Mouse (Mus musculus): ENCODE data around the gene Lefty1. TPM values are rescaled to one million over a fixed set of nuclear protein-coding genes. Genes with fewer than 3 reads are reported as not detected.

The Lefty1 gene
- polyA plus RNA-seq, 2 experiments, result 4.9 to 9.5 TPM

GRCm38 (mm10) chr1:180905307-180905706 lies 29.5 kb upstream of the Lefty1 start:
- Histone ChIP-seq H3K27me3 (ENCODE audit: control insufficient read depth, insufficient read depth, low read length) (no peaks in the 10 kb centered on the region), H3K4me3 (ENCODE audit: insufficient read depth in 1 of 2, low read depth in 2 of 2, low read length in 2 of 2) (peak overlapping the region; percentile 94 to 97), H3K4me1 (replicated peaks; ENCODE audit: control insufficient read depth in 2 of 2, insufficient read depth in 2 of 2, low read length in 1 of 2) (peaks cover 36 to 39% of the 10 kb centered on the region in 2 experiments), H3K36me3 (replicated peaks; ENCODE audit: control insufficient read depth, insufficient read depth, low read depth) (peaks cover 37% of the 10 kb centered on the region), H3K9me3 (ENCODE audit: control insufficient read depth, low read length) (no peaks in the 10 kb centered on the region), H3K4me2 (ENCODE audit: low read depth) (peak overlapping the region; percentile 99), H3K9ac (replicated peaks) (peak overlapping the region; percentile 93), H3K27ac (peak overlapping the region; percentile 5)
- WGBS (ENCODE audit: insufficient replicate concordance), result 62% methylated on average over 6 of the region's 6 CpGs
- no peak for TF ChIP-seq CTCF (IDR thresholded peaks at IDR 0.05; ENCODE audit: low read depth)
- no peak for TF ChIP-seq EP300 (IDR thresholded peaks at IDR 0.05; ENCODE audit: low read depth)
- ATAC-seq (ENCODE audit: insufficient read depth), result no peak
- no peak for DNase-seq (ENCODE audit: low read depth in 3 of 3, low spot score in 3 of 3)

GRCm38 (mm10) chr1:180905876-180906275 lies 28.9 kb upstream of the Lefty1 start:
- Histone ChIP-seq H3K4me2 (ENCODE audit: low read depth) (peak overlapping the region; percentile 99), H3K4me3 (ENCODE audit: insufficient read depth in 1 of 2, low read depth in 2 of 2, low read length in 2 of 2) (peak overlapping the region; percentile 94 to 97), H3K4me1 (replicated peaks; ENCODE audit: control insufficient read depth in 2 of 2, insufficient read depth in 2 of 2, low read length in 1 of 2) (peaks cover 38 to 39% of the 10 kb centered on the region in 2 experiments), H3K27ac (peak overlapping the region; percentile 5), H3K36me3 (replicated peaks; ENCODE audit: control insufficient read depth, insufficient read depth, low read depth) (peaks cover 37% of the 10 kb centered on the region), H3K9me3 (ENCODE audit: control insufficient read depth, low read length) (no peaks in the 10 kb centered on the region), H3K9ac (replicated peaks) (peak overlapping the region; percentile 93), H3K27me3 (ENCODE audit: control insufficient read depth, insufficient read depth, low read length) (no peaks in the 10 kb centered on the region)
- TF ChIP-seq CTCF (IDR thresholded peaks at IDR 0.05; ENCODE audit: low read depth), result no peak
- no peak for TF ChIP-seq EP300 (IDR thresholded peaks at IDR 0.05; ENCODE audit: low read depth)
- ATAC-seq (ENCODE audit: insufficient read depth) (no peak), DNase-seq (ENCODE audit: low read depth in 3 of 3, low spot score in 3 of 3) (no peak)
- WGBS (ENCODE audit: insufficient replicate concordance), result 85% methylated on average over 17 of the region's 17 CpGs

- ATAC-seq (ENCODE audit: insufficient read depth) (no peak), DNase-seq (ENCODE audit: low read depth in 3 of 3, low spot score in 3 of 3) (no peak)
- Histone ChIP-seq H3K27ac (no peak overlapping the region; the same call in 1 of the 2 replicates), H3K36me3 (replicated peaks; ENCODE audit: control insufficient read depth, insufficient read depth, low read depth) (peaks cover 37% of the 10 kb centered on the region), H3K9me3 (ENCODE audit: control insufficient read depth, low read length) (no peaks in the 10 kb centered on the region), H3K9ac (replicated peaks) (no peak overlapping the region), H3K4me1 (replicated peaks; ENCODE audit: control insufficient read depth in 2 of 2, insufficient read depth in 2 of 2, low read length in 1 of 2) (peaks cover 41 to 42% of the 10 kb centered on the region in 2 experiments), H3K4me3 (ENCODE audit: insufficient read depth in 1 of 2, low read depth in 2 of 2, low read length in 2 of 2) (peak overlapping the region; percentile 94 to 97; a peak in 3 of 4 replicates), H3K4me2 (ENCODE audit: low read depth) (peak overlapping the region; percentile 99), H3K27me3 (ENCODE audit: control insufficient read depth, insufficient read depth, low read length) (no peaks in the 10 kb centered on the region)
- TF ChIP-seq EP300 (IDR thresholded peaks at IDR 0.05; ENCODE audit: low read depth) (no peak), CTCF (IDR thresholded peaks at IDR 0.05; ENCODE audit: low read depth) (peak; percentile 22; the same call in 1 of the 2 replicates)
- WGBS (ENCODE audit: insufficient replicate concordance), result 71% methylated on average over 24 of the region's 24 CpGs
These were observed 28.2 kb upstream of the Lefty1 start for GRCm38 (mm10) chr1:180906461-180907147.

- WGBS (ENCODE audit: insufficient replicate concordance), result 49% methylated on average over 8 of the region's 8 CpGs
- Histone ChIP-seq H3K36me3 (replicated peaks; ENCODE audit: control insufficient read depth, insufficient read depth, low read depth) (peaks cover 31% of the 10 kb centered on the region), H3K27me3 (ENCODE audit: control insufficient read depth, insufficient read depth, low read length) (no peaks in the 10 kb centered on the region), H3K9me3 (ENCODE audit: control insufficient read depth, low read length) (no peaks in the 10 kb centered on the region), H3K4me1 (replicated peaks; ENCODE audit: control insufficient read depth in 2 of 2, insufficient read depth in 2 of 2, low read length in 1 of 2) (peaks cover 18 to 25% of the 10 kb centered on the region in 2 experiments), H3K9ac (replicated peaks) (peak overlapping the region; percentile 31), H3K4me2 (ENCODE audit: low read depth) (peak overlapping the region; percentile 63), H3K4me3 (ENCODE audit: insufficient read depth in 1 of 2, low read depth in 2 of 2, low read length in 2 of 2) (no peak overlapping the region), H3K27ac (peak overlapping the region; percentile 33)
- ATAC-seq (ENCODE audit: insufficient read depth) (no peak), DNase-seq (ENCODE audit: low read depth in 3 of 3, low spot score in 3 of 3) (no peak)
- TF ChIP-seq CTCF (IDR thresholded peaks at IDR 0.05; ENCODE audit: low read depth), result peak; percentile 54
- TF ChIP-seq EP300 (IDR thresholded peaks at IDR 0.05; ENCODE audit: low read depth), result no peak
These were observed 23.7 kb upstream of the Lefty1 start for GRCm38 (mm10) chr1:180911138-180911537.

- Histone ChIP-seq H3K27ac (peak overlapping the region; percentile 9; the same call in 1 of the 2 replicates), H3K27me3 (ENCODE audit: control insufficient read depth, insufficient read depth, low read length) (no peaks in the 10 kb centered on the region), H3K36me3 (replicated peaks; ENCODE audit: control insufficient read depth, insufficient read depth, low read depth) (peaks cover 24% of the 10 kb centered on the region), H3K9ac (replicated peaks) (peak overlapping the region; percentile 31), H3K9me3 (ENCODE audit: control insufficient read depth, low read length) (no peaks in the 10 kb centered on the region), H3K4me3 (ENCODE audit: insufficient read depth in 1 of 2, low read depth in 2 of 2, low read length in 2 of 2) (peak overlapping the region; percentile 23 to 25; a peak in 1 of 4 replicates), H3K4me1 (replicated peaks; ENCODE audit: control insufficient read depth in 2 of 2, insufficient read depth in 2 of 2, low read length in 1 of 2) (peaks cover 13 to 25% of the 10 kb centered on the region in 2 experiments), H3K4me2 (ENCODE audit: low read depth) (peak overlapping the region; percentile 63)
- TF ChIP-seq CTCF (IDR thresholded peaks at IDR 0.05; ENCODE audit: low read depth) (no peak), EP300 (IDR thresholded peaks at IDR 0.05; ENCODE audit: low read depth) (no peak)
- ATAC-seq (ENCODE audit: insufficient read depth) (peak; percentile 55), DNase-seq (ENCODE audit: low read depth in 3 of 3, low spot score in 3 of 3) (no peak)
- WGBS (ENCODE audit: insufficient replicate concordance), result 26% methylated on average over 20 of the region's 20 CpGs
These were observed 23.1 kb upstream of the Lefty1 start for GRCm38 (mm10) chr1:180911653-180912287.

All from liver, embryonic 14.5 days (tissue).